Mouse (Mus musculus) left cerebral cortex, postnatal 25 days (tissue): ENCODE measurements at regions not wholly inside any gene's neighbourhood (a gene's known extent, or its start where the extent isn't known, plus 50 kb on each side); places are given as distances from the start of the nearest gene placed in this dataset.

Experiments
- DNase-seq, 2 experiments: peaks; one replicate each; pipeline ENCODE4 v3.0.0; 2022; ENCODE audit warnings: low spot score in 2 of 2, mixed read lengths in 1 of 2
- intact Hi-C: fragments of 180-260 bp; cut with DNase I; formaldehyde crosslinking; loops from one replicate; pipeline ENCODE4 v1.15.1; 2025

GRCm38 (mm10) chr11:52661894-52662593 is 102.4 kb upstream of the Fstl4 start:
- intact Hi-C loops, result no loop called here

GRCm38 (mm10) chr11:52665343-52665742 is 99.1 kb upstream of the Fstl4 start:
- DNase-seq, result peak in 1 of 2 experiments; percentile 89
- intact Hi-C loops, result loop anchor here (1.0 kb wide), 1 partner anchor 17 kb away; no protein-coding TSS in a partner anchor

More at GRCm38 (mm10) chr11:52661894-52662593, 102.4 kb upstream of the Fstl4 start:
- DNase-seq, result no peak

DNA sequence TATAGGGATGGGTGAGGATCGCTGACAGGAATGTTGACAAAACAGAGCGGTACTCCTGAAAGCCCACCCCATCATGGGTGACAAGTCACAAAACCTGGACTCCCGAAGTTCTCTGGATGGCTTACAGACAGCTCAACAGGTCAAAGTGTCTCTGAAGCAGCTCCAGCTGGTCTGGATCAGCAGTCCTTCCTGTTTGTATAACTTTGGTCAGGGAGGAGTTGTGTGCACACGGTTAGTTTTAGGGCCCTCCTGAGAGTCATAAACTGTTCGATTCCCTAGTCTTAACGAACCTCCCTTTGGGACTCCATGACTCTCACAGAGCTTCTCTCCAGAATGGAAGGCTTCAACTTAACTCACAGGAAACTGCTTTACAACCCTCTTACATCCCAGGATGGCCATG is 89.4 kb upstream of the Fstl4 start:
- intact Hi-C loops, result no loop called here
- DNase-seq, result no peak

- peak in 1 of 2 experiments; percentile 51 for DNase-seq
- intact Hi-C loops, result no loop called here
Observed at GRCm38 (mm10) chr11:52678259-52678658, 86.2 kb upstream of the Fstl4 start.

GRCm38 (mm10) chr11:52685436-52685835 is 79.0 kb upstream of the Fstl4 start:
- intact Hi-C loops, result no loop called here
- no peak for DNase-seq

DNA sequence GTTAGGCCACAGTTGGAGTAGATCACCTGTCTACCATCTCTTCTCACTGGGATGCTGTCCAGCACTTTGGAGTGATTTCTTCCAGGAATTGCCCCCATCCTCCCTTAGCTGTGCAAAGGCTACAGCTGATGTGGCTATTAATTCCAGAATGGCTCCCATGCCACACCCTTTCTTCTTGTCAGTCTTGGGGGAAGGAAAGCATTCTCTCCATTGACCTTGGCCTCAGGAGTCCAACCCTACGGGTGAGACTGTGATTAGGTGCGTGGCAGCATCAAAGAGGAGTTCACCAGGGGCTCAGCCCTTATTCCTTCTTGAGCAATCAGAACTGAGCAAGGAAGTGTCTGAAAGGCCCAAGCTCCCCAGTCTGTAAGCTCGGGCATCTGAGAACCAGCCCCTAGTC is 71.7 kb upstream of the Fstl4 start:
- DNase-seq, result no peak
- intact Hi-C loops, result no loop called here

DNA sequence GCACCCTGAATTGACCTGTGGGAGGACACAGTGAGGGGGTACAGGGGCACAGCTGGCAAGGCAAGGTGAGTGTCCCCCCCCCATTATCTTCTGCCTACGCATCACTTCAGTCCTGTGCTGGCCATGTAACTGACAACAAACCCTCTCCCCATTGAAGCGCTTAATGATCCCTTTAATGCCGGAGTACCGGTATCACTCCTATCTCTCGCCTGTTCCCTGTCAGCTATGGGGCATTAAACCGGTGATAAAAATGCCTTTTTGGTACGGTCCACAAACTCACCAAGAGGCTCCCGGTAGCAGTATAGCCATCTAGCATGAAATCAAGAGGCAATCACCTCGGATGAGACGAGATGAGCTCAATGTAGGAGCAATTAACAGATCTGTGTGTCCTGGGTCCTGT is 62.8 kb upstream of the Fstl4 start:
- no peak for DNase-seq
- intact Hi-C loops, result no loop called here

DNA sequence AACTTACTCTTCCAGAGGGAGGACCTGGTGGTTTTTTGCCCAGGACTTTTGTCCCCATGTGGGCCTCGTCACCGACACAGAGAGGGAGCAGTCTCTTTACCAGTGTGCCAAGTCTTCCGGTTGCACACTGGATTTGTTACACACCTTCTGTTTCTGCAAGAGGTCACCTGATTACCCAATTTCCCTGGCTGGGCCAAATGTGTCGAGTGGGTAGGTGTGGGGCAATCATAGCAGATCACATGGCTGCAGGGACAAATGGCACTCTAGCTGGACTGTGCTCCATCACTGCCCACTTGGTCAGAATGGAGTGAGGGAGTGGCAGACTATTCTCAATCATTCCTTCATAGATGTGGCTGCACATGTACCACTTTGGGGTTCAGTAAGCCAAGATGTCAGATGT is 61.0 kb upstream of the Fstl4 start:
- DNase-seq, result no peak
- intact Hi-C loops, result no loop called here
